Mouse (Mus musculus) retina, embryonic 14.5 days (tissue): ENCODE measurements at regions not wholly inside any gene's neighbourhood (a gene's known extent, or its start where the extent isn't known, plus 50 kb on each side); places are given as distances from the start of the nearest gene placed in this dataset.
A peak's percentile ranks its signal among the peaks of the same experiment; 100 is the strongest.

Experiments used
- DNase-seq: peaks from one replicate; pipeline ENCODE4 v3.0.0-alpha.2; 2015; ENCODE audit warnings: low spot score

GRCm38 (mm10) chr8:53033371-53033770 lies 478.2 kb upstream of the Aga start:
- peak; percentile 72 for DNase-seq
